Mouse (Mus musculus) c-Kit-positive CD71-positive TER-119-negative erythroid progenitor cells, embryonic 14.5 days (primary cell): ENCODE measurements around the gene Rtl1.

ENCODE experiments used
- DNase-seq: peaks from one replicate; pipeline ENCODE4 v3.0.0-alpha.2; 2013; ENCODE audit warnings: low read depth

Gene Rtl1

DNA sequence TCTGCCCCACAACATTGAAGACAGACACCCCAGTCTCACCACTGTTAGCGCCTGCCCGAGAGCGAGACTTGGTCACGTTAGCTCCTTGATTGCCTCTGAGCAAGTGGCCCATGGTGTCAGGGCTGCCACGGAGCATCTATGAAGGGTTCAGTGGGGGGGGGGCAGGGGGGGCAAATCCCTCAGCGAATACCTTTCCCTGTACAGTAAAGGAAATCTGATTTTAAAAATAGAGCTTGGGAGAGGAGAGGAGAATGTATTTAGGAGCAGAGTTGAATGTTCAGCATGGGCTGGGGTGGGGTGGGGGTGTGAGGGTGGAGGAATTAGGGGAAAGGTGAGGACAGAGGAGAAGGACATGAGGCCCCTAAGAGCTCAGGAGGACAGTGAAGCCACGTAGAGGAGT lies at the start of gene Rtl1:
TSS of gene Rtl1 (minus strand) at position 101 of the 400 bp plus-strand sequence.
- no peak for DNase-seq

DNA sequence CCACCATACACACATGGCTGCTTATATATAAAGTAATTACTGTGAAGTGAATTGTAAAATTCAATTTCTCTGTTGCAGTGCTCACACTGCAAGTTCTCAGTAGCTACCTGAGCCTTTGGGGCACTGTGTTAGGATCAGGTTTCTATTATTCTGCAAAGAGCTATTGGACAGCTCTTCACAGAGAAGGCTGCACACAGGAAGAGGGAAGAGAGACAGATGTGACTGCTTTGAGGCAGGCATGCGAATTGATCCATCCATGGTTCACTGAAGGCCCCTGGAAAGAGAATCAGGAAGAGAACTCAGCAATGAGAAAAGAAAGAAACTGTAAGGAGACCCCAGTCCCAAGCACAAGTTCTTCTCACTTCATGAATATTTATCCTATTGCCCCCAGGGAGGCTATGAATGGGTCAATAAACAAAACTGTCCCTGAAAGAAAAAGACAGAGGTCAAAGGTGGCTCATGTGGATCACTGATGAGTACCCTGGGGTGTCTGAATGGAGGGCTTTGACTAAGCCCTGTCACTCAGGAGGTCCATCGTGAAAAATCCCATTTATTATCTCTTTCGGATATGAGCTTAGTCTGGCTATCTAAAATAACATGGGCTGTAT lies 40.5 kb upstream of the Rtl1 start:
- DNase-seq, result no peak

DNA sequence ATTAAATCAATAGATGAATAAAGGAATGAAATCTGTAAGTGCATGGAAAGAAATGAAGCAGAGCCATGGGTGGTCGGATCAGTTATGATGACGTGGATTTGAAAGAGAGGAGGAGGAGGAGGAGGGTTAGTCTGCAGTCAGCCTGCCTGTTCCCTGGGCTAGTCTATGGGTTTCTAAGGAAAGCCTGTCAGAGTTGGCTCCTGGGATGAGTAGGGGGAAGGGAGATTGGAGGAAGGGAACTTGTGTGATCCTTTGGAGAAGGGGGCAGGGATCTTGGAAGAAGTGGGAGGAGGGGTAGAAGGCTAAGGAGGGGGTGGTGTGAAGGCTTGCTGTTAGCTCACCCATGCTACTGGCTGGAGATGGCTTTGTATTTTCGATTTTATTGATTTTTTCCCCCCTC lies 31.9 kb upstream of the Rtl1 start:
- no peak for DNase-seq

DNA sequence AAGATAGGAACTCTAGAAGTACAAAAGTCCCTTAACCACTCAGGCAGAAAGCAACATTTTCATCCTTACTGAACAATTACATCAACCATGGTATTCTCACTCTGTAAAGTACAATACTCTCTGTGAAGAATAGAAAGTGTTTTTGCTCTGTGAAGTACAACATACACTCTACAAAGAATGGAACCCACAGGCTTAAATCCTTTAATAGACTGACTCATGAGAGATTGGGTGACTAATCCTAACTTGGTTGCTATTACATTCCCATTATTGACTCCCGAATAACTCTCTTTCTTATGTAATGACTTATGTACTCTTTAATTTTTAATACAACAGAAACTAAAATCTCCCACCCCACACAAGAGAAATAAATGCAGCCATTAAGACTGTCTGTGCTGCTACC lies 28.8 kb upstream of the Rtl1 start:
- DNase-seq, result no peak

DNA sequence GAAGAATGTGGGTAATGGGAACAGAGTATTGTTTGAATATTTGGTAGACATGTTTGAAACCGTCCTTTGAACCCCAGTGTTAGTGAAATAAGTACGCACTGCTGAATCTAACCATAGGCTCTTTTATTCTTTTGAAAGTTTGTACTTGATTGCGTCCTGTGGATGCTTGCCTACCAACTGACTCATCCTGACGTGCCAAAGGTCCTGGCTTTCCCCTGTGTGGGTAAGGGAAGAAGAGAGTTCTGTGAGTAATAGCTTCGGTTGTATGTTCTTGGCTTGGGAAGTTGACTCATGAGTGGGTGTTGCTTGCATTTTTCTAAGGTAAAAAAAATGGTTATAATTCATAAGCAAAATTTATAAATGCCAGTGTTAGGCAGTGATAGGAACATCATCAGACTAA lies 26.8 kb upstream of the Rtl1 start:
- DNase-seq, result no peak

DNA sequence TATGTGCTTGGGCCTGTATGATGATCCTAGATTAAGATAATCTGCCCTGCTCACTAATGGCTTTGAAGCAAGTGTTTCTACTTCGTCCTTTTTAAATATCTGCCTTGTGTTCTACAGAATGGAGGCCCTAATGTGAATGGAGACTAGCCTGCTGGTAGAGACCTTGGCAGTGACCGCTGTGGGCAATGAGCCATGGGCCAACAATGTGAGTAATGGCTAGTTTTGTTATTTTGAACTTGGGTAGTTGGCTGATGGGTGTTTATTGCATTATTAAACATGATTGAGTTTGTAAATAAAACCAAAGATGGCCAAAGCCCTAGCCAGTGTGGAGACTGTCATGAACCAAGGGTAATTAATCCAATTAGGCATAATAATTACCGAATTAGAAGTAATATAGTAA lies 20.1 kb upstream of the Rtl1 start:
- no peak for DNase-seq

DNA sequence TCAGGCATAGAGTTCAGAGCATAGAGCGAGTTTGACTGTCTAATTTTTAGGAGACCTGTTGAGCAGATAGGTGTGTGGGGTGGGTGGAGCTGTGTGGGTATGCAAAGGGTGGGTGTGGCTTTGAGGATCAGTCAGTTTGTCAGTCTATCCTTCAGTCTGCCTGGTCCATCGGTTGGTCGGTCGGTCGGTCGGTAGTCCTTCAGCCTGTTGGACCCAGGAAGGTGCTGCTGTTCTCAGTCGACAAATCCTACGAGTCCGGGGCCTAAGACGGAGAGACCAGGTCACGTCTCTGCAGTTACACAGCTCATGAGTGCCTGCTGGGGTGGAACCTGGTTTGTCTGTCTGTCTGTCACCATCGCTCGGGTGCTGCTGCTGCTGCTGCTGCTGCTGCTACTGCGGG lies 17.9 kb upstream of the Rtl1 start:
- no peak for DNase-seq

DNA sequence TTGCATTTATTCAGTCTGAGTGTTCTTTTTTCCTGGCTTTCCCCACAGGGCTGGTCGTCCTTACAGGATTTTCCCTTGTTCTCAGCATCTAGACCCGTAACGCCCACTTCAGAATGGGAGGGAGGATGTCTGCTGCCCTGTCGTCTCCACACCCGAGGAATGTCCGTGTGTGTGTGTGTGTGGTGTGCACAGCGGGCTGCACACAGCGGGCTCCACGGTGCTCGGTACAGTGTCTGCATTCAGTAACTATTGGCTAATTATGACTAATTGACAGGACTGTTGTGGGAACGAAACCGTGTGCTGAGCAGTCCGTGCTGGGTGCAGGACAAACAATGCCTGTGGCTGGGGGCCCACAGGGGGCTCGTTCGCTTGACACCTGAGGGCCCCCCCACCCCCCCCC lies 17.0 kb upstream of the Rtl1 start:
- DNase-seq, result no peak

DNA sequence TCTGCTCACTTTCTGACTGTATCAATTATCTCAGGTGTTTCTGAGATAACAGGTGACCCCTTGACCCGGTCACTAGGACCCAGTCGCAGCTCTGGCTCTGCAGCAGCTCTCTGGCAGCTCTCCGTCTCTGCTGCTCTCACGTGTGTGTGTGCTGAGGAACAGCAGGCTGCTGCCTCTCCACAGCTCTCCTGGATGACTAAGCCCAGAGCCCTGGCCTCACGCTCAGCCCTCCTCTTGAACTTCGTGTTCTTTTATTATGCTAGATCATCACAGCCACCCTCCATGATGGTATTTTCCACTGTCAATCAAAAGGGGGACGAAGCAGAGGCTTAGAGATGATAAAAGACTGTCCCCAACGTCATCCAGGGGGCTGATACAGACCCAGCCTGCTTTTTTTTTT lies 15.2 kb upstream of the Rtl1 start:
- no peak for DNase-seq

DNA sequence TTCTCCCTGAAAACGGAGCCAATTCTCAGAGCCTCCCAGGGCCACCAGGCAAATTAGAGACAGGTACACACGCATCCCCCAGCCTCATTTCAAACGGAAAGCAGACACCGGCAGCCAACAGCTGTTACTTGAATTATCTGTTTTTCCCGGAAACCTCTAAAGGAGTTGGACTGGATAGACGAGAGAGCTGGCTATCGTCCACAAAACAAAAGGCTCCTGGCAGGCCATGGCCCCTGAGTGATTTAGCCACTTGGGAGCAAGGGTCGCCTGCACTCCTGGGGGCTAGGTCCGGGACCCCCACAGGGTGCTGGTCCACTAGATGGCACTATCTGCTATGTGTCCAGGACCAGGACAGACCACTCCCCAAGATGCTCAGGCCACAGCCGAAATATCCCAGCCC lies 14.3 kb upstream of the Rtl1 start:
- DNase-seq, result no peak

DNA sequence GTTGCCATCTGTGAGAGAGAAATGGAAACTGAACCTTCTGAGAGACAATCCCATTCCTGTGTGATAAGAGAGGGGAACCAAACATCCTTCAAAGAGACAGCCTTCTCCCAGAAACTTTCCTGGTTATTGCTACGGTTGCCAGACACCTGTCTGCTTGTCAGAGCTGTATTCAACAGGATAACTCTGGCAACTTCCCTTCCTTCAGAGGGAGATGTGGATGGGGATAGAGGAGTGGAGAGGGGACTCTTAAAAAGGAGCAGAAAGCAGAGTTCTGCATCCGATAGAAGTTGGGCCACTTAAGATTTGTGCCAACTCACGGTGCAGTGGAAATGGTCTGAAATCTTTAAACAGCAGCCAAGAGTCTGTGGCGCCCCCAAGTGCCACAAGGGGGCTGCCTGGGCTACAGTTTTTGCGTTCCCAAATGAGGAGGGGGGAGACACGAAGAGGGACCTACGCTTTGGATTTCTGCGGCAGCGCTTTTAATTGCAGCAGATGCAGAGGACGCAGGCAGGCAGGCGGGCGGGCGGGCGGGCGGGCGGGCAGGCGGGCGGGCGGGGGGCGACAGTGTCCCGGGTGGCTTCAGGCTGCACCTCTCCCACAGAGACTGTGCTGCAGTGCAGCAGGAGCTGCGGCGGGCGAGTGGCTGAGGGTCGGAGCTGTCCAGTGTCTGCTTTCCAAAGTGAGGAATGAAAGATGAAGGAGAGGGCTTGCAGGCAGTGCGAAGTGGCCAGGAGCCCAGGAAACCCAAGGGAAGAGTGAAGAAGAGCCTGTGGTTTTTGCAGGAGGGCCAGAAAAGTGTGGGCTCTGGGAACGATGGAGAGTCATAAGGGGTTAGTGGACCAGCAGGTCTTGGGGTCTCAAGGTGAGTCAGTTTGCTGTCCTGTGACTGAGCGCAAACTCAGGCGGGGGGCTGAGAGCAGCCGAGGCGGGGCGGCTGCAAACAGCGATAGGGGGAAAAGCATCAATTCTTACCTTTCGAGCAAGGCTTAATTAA lies 12.6 kb upstream of the Rtl1 start:
- no peak for DNase-seq

DNA sequence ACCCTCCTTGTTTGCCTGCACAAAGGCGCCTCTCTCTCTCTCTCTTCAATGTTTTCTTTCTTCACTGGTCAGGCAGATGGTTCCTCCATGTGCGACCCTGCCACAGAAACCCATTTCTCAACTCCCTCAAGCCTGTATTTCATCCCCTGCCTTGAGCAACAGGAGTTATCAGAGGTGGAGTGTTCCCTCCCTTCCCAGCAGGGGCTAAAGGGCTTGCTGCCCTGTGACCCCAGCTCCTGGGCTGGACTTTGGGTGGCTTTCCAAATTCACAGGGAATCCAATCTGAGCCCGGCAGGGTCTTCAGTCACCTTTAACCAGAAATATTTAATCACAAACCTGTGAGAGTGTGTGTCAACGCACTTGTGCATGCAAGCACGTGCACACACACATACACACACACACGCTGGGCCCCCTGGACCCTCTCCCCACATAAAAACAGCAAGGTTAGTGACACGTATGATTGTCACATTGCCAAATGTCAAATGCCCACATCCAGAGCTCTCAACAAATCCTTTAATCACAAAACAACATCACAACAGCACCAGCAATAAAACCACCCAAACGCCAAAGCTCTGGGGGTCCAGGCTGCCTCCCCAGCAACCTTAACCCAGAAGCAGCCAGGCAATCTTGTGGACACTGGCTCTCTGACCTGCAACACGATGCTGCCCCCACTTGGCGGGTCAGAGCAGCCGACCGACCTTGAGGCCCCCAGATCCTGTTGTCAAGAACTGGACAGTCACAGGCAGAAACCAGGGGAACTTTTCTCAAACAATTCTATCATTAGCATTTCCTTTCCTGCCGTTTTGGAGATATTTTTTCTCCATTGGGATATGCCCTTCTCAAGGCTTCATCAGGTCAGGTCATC lies 8.7 kb upstream of the Rtl1 start:
- no peak for DNase-seq

DNA sequence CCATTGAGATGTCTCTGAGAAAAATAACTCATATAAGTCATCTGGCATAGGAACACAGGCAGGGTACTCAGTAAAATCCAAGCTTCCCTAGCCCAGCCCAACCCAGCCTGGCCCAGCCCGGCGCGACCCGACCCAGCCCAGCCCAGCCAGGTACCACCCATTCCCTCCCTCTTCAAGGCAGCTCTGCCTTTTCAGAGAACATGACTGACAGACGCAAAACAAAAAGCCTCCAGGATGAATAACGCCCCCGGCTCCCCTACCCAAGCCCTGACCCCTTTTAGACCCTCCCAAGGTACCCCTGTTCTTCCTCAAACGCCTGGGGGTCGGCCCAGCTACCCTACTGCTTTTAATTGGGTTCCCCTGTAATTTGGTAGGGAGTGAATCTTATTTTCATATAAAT lies 7.8 kb upstream of the Rtl1 start:
- DNase-seq, result no peak

DNA sequence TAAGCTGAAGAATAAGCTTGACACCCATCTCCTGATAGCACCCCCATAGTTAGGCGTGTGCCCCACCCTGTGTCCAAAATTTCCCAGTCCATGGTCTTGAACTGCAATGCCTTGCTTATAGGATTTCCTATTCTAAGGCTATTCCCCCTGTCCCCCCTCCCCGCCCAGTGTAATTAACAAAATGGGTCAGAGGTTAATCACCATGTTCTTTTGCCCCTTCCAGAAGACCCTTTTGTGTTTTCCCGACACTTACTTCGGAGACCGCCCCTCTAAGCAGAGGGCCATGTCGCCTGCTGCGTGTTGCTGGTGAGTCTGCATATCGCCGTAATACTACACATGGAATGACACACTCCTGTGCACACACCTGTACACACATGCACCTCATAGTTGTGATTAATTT lies 7.1 kb upstream of the Rtl1 start:
- no peak for DNase-seq

DNA sequence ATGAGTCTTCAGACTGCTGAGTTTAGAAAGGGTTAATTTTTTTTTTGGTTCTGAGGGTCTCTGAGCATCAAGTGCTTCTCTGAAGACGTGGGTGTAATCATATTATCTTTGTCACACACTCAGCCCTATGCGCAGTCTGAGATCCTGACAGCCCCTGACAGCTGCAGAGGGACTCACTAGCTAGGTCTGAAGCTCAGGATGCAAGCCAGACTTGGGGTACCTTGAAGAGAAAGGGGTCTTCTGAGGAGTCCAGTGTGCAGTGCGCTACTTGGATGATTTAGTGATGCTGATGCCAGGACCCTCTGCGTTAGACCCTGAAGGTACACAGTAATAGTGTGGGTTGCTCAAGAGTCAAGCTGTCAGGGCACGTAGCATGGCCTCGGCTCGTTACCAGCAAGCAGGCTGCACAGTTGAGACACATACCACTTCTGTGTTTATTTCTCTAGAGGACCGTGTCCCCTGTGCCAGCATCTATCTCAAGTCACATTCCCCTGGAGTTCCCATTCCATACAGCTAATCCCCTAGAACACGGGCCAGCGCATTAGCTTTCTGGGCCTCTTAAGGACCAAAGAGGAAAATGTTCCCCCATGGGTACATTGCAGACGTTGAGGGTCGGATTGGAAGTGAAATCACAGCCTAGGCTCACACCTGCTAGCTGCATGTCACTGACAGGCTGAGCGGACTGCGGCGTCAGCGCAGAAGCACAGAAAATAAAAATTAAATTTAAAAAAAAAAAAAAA lies 5.0 kb upstream of the Rtl1 start:
- DNase-seq, result no peak

DNA sequence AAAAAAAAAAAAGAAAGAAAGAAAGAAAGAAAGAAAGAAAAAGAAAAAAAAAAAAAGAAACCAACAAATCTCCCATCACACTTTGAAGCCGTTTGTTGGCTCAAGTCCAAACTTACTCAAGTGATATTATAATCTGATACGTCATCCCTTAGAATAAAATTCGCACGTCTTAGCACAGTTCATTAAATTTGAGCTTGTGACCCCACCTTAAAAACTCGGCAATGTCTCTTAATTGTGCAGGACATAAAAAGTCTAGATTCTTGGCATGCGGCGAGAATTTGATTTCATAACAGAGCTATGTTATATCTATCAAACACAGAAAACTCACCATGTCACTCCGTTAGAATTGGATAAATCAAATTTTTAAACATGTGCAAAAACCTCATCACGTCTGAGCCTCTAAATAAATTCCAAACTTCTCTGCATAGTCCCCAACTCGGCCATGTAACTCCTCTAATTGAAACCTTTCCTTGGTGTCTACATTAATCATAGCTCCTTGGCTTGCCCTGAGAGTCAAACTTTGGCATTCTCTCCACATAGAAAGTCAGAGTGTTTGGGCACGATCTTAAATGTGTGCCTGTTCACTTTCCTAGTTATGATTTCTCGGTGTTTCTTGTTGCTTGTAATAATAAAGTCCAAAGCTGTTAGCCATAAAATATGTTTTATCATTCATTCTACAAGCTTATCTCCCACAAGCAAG lies 1.4 kb downstream of the Rtl1 start:
- no peak for DNase-seq

DNA sequence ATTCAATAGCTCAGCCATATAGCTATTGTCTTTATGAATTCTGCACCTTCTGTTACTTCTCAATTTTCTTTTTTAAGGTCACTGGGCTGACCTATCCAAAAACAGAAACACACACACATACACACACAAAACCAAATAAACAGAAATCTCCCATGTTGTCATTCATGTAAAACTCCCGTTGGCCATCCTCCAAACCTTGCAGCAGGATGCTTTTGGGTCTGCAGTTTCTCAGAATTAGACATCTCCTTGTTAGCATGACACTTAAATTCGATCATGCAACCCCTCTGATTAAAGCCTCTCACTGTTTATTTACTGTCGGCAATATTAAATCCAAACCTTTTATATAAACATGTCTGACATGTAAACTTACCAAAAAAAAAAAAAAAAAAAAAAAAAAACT lies 3.4 kb downstream of the Rtl1 start:
- no peak for DNase-seq

DNA sequence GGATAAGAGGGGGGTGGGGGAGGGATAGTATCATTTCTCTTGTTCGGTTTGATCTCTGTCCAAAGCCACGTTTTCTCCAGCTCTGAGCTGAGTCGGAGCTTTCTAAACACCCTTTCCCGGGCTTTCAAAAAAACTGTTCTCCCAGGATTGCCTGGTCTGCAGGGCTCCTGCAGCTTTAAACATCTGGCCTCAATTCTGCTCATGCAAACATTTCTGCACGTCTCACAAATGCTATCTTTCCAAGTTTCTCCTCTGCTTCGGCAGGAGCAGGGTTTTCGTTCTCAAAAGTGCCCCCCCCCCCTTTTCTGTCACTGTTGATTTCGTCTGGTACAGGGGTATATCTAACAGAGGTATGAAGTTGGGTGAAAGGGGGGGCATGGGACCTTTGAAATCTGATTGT lies 3.9 kb downstream of the Rtl1 start:
- DNase-seq, result no peak

DNA sequence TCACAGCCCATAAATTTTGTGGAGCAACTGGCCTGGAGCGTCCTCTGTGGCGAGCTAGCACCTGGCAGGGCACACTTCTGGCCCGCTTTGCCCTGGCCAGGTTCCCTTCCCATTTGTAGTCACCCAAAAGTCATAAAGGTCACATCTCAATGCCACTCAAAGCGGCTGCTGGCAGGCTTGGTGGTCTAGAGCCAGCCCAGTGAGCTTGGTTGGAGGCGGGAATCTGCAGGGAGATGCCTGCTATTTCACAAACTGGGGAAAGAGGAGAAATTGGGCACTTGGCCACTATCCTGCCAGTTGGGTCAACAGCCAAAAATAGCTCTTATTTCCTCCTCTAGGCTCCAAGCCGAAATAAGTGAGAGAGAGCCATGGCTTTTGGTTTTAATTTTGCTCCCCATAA lies 4.4 kb downstream of the Rtl1 start:
- DNase-seq, result no peak

DNA sequence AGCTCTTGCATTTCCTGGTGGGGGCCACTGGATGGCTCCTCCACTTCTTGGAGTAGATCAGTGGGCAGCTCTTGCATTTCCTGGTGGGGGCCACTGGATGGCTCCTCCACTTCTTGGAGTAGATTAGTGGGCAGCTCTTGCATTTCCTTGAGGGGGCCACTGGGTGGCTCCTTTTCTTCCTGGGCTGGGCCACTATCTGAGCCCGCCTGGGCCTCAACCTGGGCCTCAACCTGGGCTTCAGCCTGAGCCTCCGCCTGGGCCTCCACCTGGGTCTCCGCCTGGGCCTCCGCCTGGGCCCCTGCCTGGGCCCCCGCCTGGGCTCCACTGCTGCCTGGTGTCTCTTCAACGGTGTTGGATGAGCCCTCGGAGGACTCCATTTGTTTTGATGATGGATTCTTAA lies 5.2 kb downstream of the Rtl1 start:
- no peak for DNase-seq

DNA sequence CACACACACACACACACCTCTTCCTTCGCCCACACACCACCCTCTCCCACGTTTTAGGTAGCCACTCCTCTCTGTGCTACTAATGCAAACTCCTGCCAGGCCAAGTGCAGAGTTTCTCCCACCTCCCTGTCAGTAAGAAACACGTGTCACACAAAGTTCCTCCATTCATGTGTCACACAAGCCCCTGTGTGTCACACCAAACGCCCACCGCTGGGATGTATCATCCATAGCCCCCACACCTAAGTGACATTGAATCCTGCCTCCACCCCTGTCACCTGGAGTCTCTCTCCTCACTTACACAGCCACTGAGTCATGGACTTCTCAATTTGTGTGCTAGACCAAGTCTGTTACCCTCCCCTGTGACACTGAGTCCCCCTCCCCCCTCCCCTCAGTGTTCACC lies 17.9 kb downstream of the Rtl1 start:
- no peak for DNase-seq
